Mouse (Mus musculus) limb, embryonic 13.5 days (tissue): Measurements from ENCODE around the gene Kcnj14. TPM values are rescaled to one million over a fixed set of nuclear protein-coding genes. Genes with fewer than 3 reads are reported as not detected.

ENCODE experiments used
- ATAC-seq: fragments of 200-750 bp; cut with Nextera tagmentation; 2 replicates; pipeline ENCODE4 v1.8.0; 2017; ENCODE audit warnings: low read depth, moderate number of reproducible peaks, moderate TSS enrichment; ENCODE audit not compliant: low FRiP score
- H3K27ac ChIP-seq: fragments of 300-500 bp; sonication (generic); 2 replicates; pipeline ENCODE4 v1.5.1; 2015; ENCODE audit warnings: inconsistent platforms, mild to moderate bottlenecking, moderate library complexity
- H3K27me3 ChIP-seq: fragments of 300-500 bp; sonication (generic); 2 replicates; pipeline ENCODE4 v1.6.1; 2015; ENCODE audit warnings: mild to moderate bottlenecking, inconsistent platforms
- H3K36me3 ChIP-seq: fragments of 300-500 bp; sonication (generic); 2 replicates; pipeline ENCODE4 v1.6.1; 2015; ENCODE audit warnings: inconsistent platforms, mild to moderate bottlenecking, moderate library complexity
- H3K4me1 ChIP-seq: fragments of 300-500 bp; sonication (generic); 2 replicates; pipeline ENCODE4 v1.6.1; 2015; ENCODE audit warnings: inconsistent platforms
- H3K4me2 ChIP-seq: fragments of 300-500 bp; sonication (generic); replicated peaks from 2 replicates; pipeline ENCODE4 v1.6.1; 2015; ENCODE audit warnings: inconsistent platforms, mild to moderate bottlenecking, moderate library complexity
- H3K4me3 ChIP-seq: fragments of 300-500 bp; sonication (generic); 2 replicates; pipeline ENCODE4 v1.5.1; 2015; ENCODE audit warnings: moderate library complexity, mild to moderate bottlenecking, inconsistent platforms
- H3K9ac ChIP-seq: fragments of 300-500 bp; sonication (generic); 2 replicates; pipeline ENCODE4 v1.6.1; 2015; ENCODE audit warnings: mild to moderate bottlenecking, inconsistent platforms
- H3K9me3 ChIP-seq: fragments of 300-500 bp; sonication (generic); 2 replicates; pipeline ENCODE4 v1.6.1; 2016; ENCODE audit warnings: inconsistent platforms
- WGBS: fragments of 180-500 bp; shearing (Covaris S2); methylation state at CpG from one replicate; pipeline ENCODE4 v1.1.7; 2015; 5-methylcytosine and 5-hydroxymethylcytosine counted together
- polyA plus RNA-seq: library from polyadenylated mRNA; unstranded; fragments of >200 nt; fragmentation: Nextera tagmentation; extraction: Ambion mirVana; gene quantifications from 2 replicates; pipeline ENCODE4 v1.2.1, GENCODE M21; 2015

Gene Kcnj14
- polyA plus RNA-seq, 1 experiment from 2014 or later: 2.1 TPM

DNA sequence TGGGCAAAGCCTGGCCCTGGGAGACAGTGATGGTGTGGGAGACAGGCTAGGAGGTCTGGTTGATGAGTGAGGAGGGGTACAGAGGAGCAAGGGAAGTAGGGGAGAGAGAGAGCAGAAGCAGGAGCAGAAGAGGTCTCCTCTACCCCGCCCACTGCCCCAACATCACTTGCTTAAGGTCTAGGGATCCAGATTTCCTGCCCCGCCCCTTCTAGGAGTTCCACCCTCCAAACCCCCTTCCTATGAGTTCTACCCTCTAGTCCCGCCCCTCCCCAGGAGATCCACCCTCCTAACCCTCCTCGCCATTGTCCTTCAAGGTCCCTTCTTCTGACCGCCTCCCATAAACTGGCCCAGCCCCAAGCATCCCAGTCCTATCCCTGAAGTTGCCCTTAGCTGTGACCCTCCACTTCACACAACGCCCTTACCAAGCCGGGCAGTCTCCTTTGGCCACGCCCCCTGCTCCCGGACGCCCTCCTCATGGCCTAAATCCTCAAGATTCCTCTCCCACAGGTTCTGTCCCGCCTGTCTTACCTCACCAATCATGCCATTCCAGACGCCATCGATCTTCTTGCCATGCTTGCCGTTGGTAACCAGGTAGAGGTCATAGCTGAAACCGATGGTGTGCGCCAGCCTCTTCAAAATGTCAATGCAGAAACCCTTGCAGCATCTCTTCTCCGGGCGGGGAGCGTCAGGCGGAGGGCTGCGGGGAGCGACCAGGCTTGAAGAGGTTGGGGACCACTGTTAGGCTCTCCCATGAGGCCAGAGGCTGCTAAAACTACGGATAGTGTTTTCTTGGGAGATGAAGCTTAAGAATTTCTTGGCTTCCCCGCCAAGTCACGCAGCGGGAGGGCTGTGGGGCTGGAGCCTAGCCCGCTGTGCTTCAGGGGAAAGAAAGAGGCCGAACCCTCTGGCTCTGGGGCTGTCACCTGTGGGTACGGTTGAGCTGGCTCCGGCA, 32.6 kb upstream of the Kcnj14 start:
- Histone ChIP-seq H3K36me3 (no peaks in the 10 kb centered on the region), H3K27me3 (peaks cover 63% of the 10 kb centered on the region), H3K4me2 (peak overlapping the region; percentile 73), H3K4me1 (peaks cover 16% of the 10 kb centered on the region), H3K4me3 (peak overlapping the region; percentile 44), H3K9ac (peak overlapping the region; percentile 43), H3K9me3 (no peaks in the 10 kb centered on the region), H3K27ac (no peak overlapping the region)
- WGBS: 2% methylated on average over 30 of the region's 30 CpGs
- ATAC-seq: peak; percentile 28; the same call in 1 of the 2 replicates

DNA sequence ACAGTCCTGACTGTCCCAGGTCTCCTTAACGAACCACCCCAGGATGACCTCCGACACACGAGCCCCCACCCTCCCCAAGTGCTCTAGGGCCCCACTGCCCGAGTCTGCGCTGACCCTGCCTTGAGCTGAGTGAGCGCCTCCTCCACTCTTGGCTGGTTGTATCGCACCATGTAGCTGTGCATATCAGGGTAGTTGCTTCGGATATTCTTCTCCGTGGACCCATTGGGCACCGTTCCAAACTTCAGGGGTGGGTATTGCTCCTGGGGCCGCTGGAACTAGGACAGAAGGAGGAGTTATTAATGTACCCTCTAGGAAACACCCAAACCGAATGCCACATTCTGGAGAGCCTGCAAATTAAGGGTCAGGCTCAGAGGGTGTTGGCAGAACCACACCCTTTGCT, 28.5 kb upstream of the Kcnj14 start:
- no peak for ATAC-seq
- Histone ChIP-seq H3K9me3 (no peaks in the 10 kb centered on the region), H3K36me3 (no peaks in the 10 kb centered on the region), H3K4me1 (peaks cover 20% of the 10 kb centered on the region), H3K9ac (no peak overlapping the region), H3K4me3 (no peak overlapping the region), H3K27me3 (peaks cover 46% of the 10 kb centered on the region), H3K4me2 (no peak overlapping the region), H3K27ac (no peak overlapping the region)
- WGBS: 80% methylated on average over 12 of the region's 12 CpGs

DNA sequence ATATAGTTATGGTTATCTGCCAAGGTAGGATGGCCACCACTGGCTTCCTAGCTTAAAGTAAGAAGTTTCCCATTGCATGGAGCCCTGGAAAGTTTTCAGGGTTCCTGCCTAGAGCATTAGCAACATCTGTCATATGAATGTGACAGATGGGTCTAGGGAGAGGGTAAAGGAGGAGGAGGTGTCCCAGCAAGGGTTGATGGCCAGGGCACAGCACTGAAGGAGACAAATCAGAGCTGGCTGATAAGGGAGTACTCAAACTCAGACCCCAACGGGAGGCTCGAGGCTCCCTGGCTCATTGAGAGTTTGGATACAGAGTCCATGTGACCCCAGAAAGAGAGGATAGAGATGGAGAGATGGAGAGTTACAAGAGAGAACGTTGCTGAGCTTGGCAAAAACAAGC, 26.1 kb upstream of the Kcnj14 start:
- ATAC-seq: no peak
- Histone ChIP-seq H3K9ac (no peak overlapping the region), H3K4me3 (no peak overlapping the region), H3K36me3 (no peaks in the 10 kb centered on the region), H3K9me3 (no peaks in the 10 kb centered on the region), H3K27me3 (peaks cover 38% of the 10 kb centered on the region), H3K4me2 (no peak overlapping the region), H3K4me1 (0 out of 2 replicates have a peak, but pooled peaks cover 6% of the 10 kb centered on the region), H3K27ac (no peak overlapping the region)
- 74% methylated on average over 3 of the region's 3 CpGs for WGBS

DNA sequence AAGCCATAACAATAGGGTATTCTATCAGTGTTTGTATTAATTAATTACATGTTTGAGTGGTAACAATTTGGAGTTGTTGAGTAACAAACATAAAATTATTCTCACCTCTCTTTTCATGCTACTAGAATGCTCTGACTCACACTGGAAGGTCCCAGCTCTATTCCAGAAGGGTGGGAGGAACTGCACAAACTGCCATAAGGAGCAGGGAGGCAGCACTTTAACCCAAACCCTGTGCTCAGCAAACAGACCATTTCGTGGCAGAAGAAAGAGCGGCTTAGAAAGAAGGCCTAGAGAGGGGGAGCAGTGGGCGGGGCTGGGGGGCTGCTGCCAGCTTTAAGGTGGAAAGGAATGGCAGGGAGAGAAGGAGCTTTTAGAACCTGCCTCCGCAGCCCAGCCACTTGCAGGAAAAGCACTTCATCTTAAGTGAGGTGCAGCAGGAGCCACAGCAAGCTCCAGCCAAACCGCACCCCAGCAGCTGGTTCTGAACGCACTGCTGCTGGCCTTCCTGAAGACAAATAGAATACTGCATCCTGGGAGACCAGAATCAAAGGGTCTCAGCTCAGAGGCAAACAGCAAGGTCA, 24.0 kb upstream of the Kcnj14 start:
- no peaks in the 10 kb centered on the region for H3K9me3 ChIP-seq
- H3K9ac ChIP-seq: no peak overlapping the region
- peak; percentile 32; the same call in 1 of the 2 replicates for ATAC-seq
- H3K27me3 ChIP-seq: peaks cover 46% of the 10 kb centered on the region
- WGBS: 9% methylated on average over 6 of the region's 6 CpGs
- H3K4me2 ChIP-seq: no peak overlapping the region; the same call in 1 of the 2 replicates
- no peak overlapping the region for H3K27ac ChIP-seq
- H3K36me3 ChIP-seq: no peaks in the 10 kb centered on the region
- H3K4me1 ChIP-seq: 0 out of 2 replicates have a peak, but pooled peaks cover 6% of the 10 kb centered on the region
- H3K4me3 ChIP-seq: no peak overlapping the region

DNA sequence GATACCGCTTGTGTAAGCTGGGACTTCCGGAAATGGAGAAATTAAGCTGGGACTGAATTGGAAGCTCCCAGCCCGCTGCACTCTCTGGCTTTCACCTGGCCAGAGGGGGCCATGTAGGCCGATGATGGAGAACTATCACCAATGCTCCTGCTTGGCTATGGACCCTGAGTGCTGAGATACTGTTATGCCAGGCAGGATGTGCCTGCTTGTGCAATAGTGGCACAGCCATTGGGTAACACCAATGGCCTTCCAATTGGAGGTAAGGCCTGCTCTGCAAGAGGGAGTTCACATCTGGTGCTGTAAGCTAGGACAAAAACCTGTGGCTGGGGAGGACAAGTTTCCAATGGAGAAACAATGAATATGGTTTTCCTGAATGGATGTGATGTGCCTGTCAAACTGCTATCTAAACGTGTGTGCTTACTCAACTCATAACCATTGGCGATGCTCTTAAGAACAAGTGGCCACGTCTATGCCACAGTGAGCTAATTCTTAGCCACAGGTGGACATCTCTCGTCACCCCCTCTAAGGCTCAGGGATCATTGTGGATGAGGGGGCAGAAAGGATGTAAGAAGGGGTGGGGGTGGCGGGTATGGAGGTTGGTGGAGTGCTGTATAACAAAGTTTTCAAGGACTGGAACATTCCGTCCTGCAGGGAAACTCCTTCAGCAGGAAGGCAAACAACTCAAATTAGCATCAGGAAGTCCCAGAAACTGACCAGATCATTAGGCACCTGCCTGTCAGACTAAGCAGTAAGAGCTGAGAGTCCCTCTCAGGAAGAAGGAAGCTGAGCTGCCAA, 18.6 kb upstream of the Kcnj14 start:
- H3K4me1 ChIP-seq: no peaks in the 10 kb centered on the region
- no peak for ATAC-seq
- WGBS: 85% methylated on average over 10 of the region's 10 CpGs
- no peaks in the 10 kb centered on the region for H3K36me3 ChIP-seq
- H3K27me3 ChIP-seq: peaks cover 58% of the 10 kb centered on the region
- no peak overlapping the region for H3K9ac ChIP-seq
- H3K27ac ChIP-seq: no peak overlapping the region
- H3K4me2 ChIP-seq: no peak overlapping the region
- H3K9me3 ChIP-seq: no peaks in the 10 kb centered on the region
- no peak overlapping the region for H3K4me3 ChIP-seq

DNA sequence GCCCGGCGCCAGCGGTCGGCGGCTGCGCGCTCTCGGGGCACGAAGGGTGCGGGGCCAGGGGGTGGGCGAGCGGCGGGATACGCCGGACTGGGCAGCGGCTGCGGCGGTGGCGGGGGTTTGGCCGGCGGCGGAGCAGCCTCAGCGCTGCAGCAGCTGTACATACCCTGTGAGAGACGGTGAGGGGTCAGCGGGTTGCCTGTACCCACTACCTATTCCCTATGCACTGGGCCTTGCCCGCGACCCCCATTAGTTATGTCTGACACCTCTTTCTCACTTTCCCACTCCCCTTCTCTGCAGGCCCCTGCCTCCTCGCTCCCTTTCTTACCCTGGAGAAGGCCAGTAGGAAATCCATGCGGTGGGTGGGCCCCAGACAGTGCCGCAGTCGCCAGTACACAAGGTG, 9.3 kb upstream of the Kcnj14 start:
- Histone ChIP-seq H3K9ac (peak overlapping the region; percentile 62), H3K4me1 (peaks cover 28% of the 10 kb centered on the region), H3K27me3 (peaks cover 69% of the 10 kb centered on the region), H3K4me3 (peak overlapping the region; percentile 49), H3K27ac (no peak overlapping the region), H3K4me2 (peak overlapping the region; percentile 66), H3K36me3 (peaks cover 7% of the 10 kb centered on the region), H3K9me3 (no peaks in the 10 kb centered on the region; the same call in 1 of the 2 replicates)
- 2% methylated on average over 30 of the region's 31 CpGs for WGBS
- ATAC-seq: no peak

DNA sequence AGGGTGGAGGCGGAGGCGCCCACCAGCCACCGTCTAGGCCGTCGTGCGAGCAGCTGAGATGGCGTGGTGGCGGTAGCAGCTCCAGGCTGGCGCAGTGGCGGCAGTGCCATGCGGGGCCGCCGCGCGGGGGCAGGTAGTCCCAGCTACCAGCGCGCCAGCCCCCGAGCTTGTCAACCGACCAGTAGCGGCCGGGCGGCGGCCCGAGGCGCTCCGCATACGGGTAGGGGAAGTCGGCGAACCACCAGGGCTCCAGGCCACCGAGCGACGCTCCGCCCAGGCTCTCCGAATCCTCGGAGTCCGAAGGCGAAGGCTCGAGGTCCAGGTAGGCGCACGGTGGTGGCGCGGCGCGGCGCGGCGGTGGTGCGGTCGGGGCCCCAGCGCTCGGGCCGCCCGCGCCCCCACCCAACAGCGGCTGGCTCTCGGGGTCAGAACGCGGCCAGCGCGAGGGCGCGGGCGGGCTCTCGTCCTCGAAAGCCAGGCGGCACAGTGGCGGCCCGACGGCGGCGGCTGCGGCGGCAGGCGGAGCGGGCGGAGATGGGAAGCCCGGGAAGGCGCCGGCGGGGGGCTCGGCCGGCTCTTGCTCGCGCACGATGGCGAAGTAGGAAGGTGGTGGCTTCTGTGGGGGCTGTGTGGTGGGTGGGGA, 8.7 kb upstream of the Kcnj14 start:
- H3K27me3 ChIP-seq: peaks cover 69% of the 10 kb centered on the region
- no peaks in the 10 kb centered on the region; the same call in 1 of the 2 replicates for H3K9me3 ChIP-seq
- ATAC-seq: no peak
- under 1% methylated on average over 76 of the region's 86 CpGs for WGBS
- H3K27ac ChIP-seq: no peak overlapping the region
- peak overlapping the region; percentile 49 for H3K4me3 ChIP-seq
- peaks cover 28% of the 10 kb centered on the region for H3K4me1 ChIP-seq
- peaks cover 13% of the 10 kb centered on the region for H3K36me3 ChIP-seq
- peak overlapping the region; percentile 66 for H3K4me2 ChIP-seq
- H3K9ac ChIP-seq: peak overlapping the region; percentile 62

DNA sequence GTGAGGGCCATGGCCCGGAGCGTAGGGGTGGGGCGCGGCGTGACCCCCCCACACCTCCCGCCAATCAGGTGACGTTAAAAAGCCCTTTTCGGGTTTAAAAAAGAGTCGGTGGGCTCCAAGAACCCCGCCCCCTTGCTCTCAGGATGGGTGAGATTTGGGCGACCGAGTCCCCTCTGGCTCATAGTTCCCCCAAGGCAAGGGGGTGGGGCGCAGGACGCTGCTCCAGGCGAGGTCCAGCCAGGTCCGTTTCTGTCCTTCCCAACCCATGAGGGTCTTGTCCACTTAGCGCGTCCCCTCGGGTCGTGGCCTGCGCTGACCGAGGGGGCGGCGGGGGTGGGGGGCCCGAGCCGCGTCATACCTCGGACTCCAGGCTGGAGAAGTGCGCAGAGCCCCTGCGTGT, 7.8 kb upstream of the Kcnj14 start:
- Histone ChIP-seq H3K9me3 (no peaks in the 10 kb centered on the region; the same call in 1 of the 2 replicates), H3K36me3 (peaks cover 21% of the 10 kb centered on the region), H3K4me1 (peaks cover 28% of the 10 kb centered on the region), H3K4me2 (peak overlapping the region; percentile 66), H3K27me3 (peaks cover 63% of the 10 kb centered on the region), H3K4me3 (peak overlapping the region; percentile 49), H3K9ac (peak overlapping the region; percentile 62), H3K27ac (no peak overlapping the region)
- no peak for ATAC-seq
- WGBS: 10% methylated on average over 30 of the region's 30 CpGs

DNA sequence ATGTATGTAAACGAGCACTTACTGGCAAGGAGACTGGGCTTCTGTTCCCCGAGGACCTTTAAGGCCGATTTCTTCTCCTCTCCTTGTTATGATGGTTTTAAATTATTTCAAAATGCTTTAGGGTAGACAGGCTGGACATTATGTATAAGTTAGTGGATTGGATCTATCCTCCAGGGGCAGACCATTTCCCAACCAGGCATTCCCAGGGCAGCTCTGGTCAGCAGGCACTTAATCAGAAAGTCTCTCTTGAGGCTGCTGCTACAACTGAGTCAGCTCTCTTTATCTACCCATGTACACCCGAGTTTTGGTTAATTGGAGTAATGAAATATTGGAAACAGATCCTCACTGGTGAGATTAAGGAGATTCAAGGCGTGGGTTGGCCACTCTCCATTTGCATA, 6.5 kb upstream of the Kcnj14 start:
- H3K27ac ChIP-seq: no peak overlapping the region
- H3K9me3 ChIP-seq: no peaks in the 10 kb centered on the region
- H3K4me3 ChIP-seq: peak overlapping the region; percentile 93
- H3K9ac ChIP-seq: no peak overlapping the region
- peaks cover 28% of the 10 kb centered on the region for H3K4me1 ChIP-seq
- peaks cover 51% of the 10 kb centered on the region for H3K27me3 ChIP-seq
- ATAC-seq: no peak
- WGBS: 16% methylated on average over 5 of the region's 5 CpGs
- H3K4me2 ChIP-seq: peak overlapping the region; percentile 90
- peaks cover 33% of the 10 kb centered on the region for H3K36me3 ChIP-seq

DNA sequence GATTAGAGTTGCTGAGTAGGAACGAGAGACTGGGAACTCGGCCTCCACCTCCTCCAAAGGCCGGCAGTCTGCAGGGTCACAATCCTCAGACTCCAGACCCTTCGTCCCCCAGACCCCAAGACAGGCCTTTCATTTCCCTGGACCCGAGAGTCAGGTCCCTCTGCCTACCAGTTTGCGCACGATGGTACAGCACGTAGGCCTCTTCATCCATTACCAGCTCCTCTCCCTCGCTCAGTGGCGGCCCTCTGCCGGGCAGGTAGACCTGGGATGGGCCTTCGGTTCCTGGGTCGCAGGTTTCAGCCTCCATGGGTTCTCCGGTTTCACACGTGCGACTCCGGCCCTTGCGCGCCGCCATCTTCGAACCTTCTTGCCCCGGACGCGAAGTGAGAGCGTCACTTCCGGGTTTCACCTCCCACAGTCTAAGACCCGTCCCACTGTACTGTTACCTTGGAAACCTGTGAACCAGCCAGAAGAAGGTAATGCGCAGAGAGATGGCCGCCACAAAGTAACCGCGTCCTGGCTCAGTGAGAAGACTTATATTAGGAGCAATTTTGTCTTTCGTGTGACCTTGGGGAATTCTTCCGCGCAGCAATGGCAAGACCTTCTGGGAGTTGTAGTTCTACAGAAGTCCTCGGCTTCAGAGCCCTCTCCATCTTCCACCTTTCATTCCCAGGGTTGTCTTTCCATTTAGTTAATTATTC, 6.0 kb upstream of the Kcnj14 start, which contains the start of gene Grwd1:
Gene Grwd1, minus strand, starts transcription at position 518 of the 701 bp plus-strand sequence.
- peak within 1 kb of the TSS; percentile 82 for H3K9ac ChIP-seq
- H3K27me3 ChIP-seq: peaks cover 46% of the 10 kb centered on the region
- peak; percentile 90 for ATAC-seq
- peaks cover 39% of the 10 kb centered on the region for H3K36me3 ChIP-seq
- H3K4me1 ChIP-seq: peaks cover 28% of the 10 kb centered on the region
- under 1% methylated on average over 35 of the region's 35 CpGs for WGBS
- no peak within 1 kb of the TSS for H3K27ac ChIP-seq
- H3K9me3 ChIP-seq: no peaks in the 10 kb centered on the region
- H3K4me2 ChIP-seq: peak within 1 kb of the TSS; percentile 90
- H3K4me3 ChIP-seq: peak within 1 kb of the TSS; percentile 93

DNA sequence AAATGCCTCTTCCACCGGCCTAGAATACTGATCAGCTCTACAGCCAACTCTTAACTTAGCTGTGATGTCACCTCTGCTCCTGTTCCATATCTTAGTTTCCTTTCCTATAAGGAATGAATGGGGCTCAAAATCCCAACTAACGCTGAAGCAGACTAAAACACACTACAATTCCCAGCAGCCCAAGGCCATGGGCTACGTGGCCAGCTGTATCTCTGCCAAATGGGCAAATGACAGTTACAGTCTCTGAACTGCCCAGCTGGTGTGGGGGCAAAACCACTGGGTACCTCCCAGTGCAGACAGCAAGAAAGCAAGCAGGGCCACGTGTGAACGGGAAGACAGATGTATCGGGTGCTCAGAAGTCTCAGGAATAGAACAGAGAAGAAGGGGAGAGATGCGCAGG, 2.0 kb upstream of the Kcnj14 start:
- ATAC-seq: no peak
- H3K27me3 ChIP-seq: peaks cover 7% of the 10 kb centered on the region
- H3K4me2 ChIP-seq: no peak overlapping the region
- 93% methylated on average over 7 of the region's 7 CpGs for WGBS
- no peaks in the 10 kb centered on the region for H3K9me3 ChIP-seq
- H3K4me3 ChIP-seq: no peak overlapping the region
- peaks cover 10% of the 10 kb centered on the region for H3K4me1 ChIP-seq
- H3K36me3 ChIP-seq: peaks cover 68% of the 10 kb centered on the region
- H3K27ac ChIP-seq: no peak overlapping the region
- H3K9ac ChIP-seq: no peak overlapping the region
